Mouse (Mus musculus): ENCODE results near the gene Pde4a. TPM values are rescaled to one million over a fixed set of nuclear protein-coding genes. Genes with fewer than 3 reads are reported as not detected.
A peak's percentile ranks its signal among the peaks of the same experiment; 100 is the strongest.

Pde4a gene
- total RNA-seq, 2 experiments from 2014 or later = 86.6 to 89.3 TPM

- TF ChIP-seq CTCF (conservative IDR thresholded peaks at IDR 0.05) = peak; percentile 76
- peak overlapping the region; percentile 99 for H3K27ac ChIP-seq
- peak overlapping the region; percentile 82 for H3K4me3 ChIP-seq
- DNase-seq (ENCODE audit: low spot score in 2 of 2) = no peak
Measured at GRCm38 (mm10) chr9:21237368-21238003, 72.0 kb downstream of the Pde4a start.

DNA sequence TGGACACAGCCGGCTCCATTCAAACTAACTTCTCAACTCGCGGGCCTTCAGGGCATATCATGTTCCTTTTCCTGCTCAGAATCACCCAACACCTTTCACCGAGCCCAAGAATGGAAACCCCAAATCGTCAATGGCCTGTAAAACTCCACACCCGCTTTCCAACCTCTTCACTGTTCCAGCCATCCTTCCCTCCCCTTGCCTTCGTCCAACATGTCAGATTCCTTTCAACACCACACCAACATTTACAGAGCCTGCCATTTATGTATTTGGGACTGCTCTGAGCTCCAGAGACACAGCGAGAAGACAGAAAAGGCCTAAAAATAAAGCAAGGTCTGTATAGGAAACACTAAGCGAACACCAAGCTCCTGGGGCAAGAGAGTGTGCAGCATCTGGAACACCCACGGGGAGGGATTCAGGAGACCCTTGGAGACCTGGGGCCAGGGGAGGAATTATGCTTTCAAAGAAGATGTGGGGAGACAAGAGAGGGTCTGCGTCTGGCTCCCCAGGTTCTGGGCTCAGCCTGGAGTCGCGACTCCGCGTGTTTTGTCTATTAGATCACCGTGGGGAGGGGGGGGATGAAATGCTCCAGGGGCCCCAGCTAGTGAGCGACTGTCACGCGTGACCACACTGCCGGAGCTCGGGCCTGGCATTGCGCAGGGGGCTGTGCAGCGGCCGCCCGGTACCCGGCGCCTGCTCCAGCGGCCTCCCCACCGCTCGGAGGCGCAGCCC lies 72.7 kb downstream of the Pde4a start:
- peak overlapping the region; percentile 99 for H3K27ac ChIP-seq
- H3K4me3 ChIP-seq = peak overlapping the region; percentile 82
- no peak for TF ChIP-seq CTCF (conservative IDR thresholded peaks at IDR 0.05)
- DNase-seq (ENCODE audit: low spot score in 2 of 2) = no peak

GRCm38 (mm10) chr9:21238733-21239464 lies 73.4 kb downstream of the Pde4a start, which contains the start of gene Keap1:
Gene Keap1, minus strand, starts transcription at chr9:21239361.
- peak; percentile 45 to 66 for DNase-seq (ENCODE audit: low spot score in 2 of 2)
- H3K4me3 ChIP-seq = peak within 1 kb of the TSS; percentile 82
- peak within 1 kb of the TSS; percentile 99 for H3K27ac ChIP-seq
- TF ChIP-seq CTCF (conservative IDR thresholded peaks at IDR 0.05) = no peak; the same call in 1 of the 2 replicates

- no peak for DNase-seq (ENCODE audit: low spot score in 2 of 2)
- Histone ChIP-seq H3K4me3 (peak overlapping the region; percentile 82), H3K27ac (peak overlapping the region; percentile 99)
- no peak for TF ChIP-seq CTCF (conservative IDR thresholded peaks at IDR 0.05)
Measured at GRCm38 (mm10) chr9:21239465-21239848, 73.9 kb downstream of the Pde4a start.

DNA sequence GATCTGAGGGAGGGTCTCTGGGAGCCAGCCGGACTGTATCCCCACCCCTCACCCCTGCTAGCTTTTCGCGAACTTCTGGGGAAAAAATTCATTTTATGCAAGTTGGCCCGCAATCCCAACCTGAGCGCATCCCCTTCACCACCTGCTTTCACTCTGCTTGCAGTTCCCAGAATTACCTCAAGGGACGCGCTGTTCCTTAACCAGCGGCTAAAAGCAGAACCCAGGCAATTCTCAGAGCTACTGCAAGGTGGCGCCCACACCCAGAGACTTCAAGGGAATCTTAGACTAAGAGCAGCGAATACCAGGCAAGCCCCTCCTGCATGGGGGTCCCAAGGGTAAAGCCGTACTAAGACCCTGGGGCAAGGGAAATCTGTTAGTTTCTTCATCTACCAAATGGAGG lies 75.8 kb downstream of the Pde4a start:
- peak; percentile 98 for TF ChIP-seq CTCF (conservative IDR thresholded peaks at IDR 0.05)
- no peak overlapping the region for H3K4me3 ChIP-seq
- H3K27ac ChIP-seq = no peak overlapping the region
- DNase-seq (ENCODE audit: low spot score in 2 of 2) = peak; percentile 76 to 82

GRCm38 (mm10) chr9:21243826-21244427 lies 78.4 kb downstream of the Pde4a start:
- Histone ChIP-seq H3K27ac (peak overlapping the region; percentile 75), H3K4me3 (peak overlapping the region; percentile 57)
- no peak for DNase-seq (ENCODE audit: low spot score in 2 of 2)
- TF ChIP-seq CTCF (conservative IDR thresholded peaks at IDR 0.05) = no peak

GRCm38 (mm10) chr9:21244428-21245112 lies 79.1 kb downstream of the Pde4a start:
- DNase-seq (ENCODE audit: low spot score in 2 of 2) = no peak
- Histone ChIP-seq H3K4me3 (peak overlapping the region; percentile 57), H3K27ac (peak overlapping the region; percentile 75)
- TF ChIP-seq CTCF (conservative IDR thresholded peaks at IDR 0.05) = no peak

DNA sequence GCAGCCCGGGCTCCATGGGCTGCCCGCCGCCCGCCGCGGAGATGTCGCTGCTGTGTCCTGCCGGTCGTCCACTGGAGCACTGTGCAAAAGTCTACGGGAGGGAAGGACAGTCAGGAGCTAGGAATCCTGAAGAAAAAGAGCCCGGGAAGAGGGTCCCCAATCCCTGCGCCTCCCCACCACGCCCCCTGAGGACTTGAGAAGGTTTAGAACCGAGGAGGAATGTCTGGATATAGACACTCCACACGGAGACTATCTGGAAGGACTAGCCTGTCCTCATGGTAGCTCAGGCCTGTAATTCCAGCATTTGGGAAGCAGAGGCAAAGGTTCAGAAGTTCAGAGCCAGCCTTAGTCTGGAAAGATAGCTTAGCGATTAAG lies 79.6 kb downstream of the Pde4a start:
- no peak for DNase-seq (ENCODE audit: low spot score in 2 of 2)
- no peak for TF ChIP-seq CTCF (conservative IDR thresholded peaks at IDR 0.05)
- peak overlapping the region; percentile 57 for H3K4me3 ChIP-seq
- peak overlapping the region; percentile 75; the same call in 1 of the 2 replicates for H3K27ac ChIP-seq

- Histone ChIP-seq H3K27ac (no peak overlapping the region), H3K4me3 (no peak overlapping the region)
- no peak for DNase-seq (ENCODE audit: low spot score in 2 of 2)
- TF ChIP-seq CTCF (conservative IDR thresholded peaks at IDR 0.05) = no peak
Measured at GRCm38 (mm10) chr9:21246342-21246741, 80.8 kb downstream of the Pde4a start.

- DNase-seq (ENCODE audit: low spot score in 2 of 2) = peak in 1 of 2 experiments; percentile 25
- H3K4me3 ChIP-seq = peak within 1 kb of the TSS; percentile 27; the same call in 1 of the 2 replicates
- peak within 1 kb of the TSS; percentile 82 for H3K27ac ChIP-seq
- no peak for TF ChIP-seq CTCF (conservative IDR thresholded peaks at IDR 0.05)
Measured at GRCm38 (mm10) chr9:21248326-21248725, 82.8 kb downstream of the Pde4a start, which contains the start of gene S1pr5. Gene S1pr5, minus strand, starts transcription at chr9:21248443.

GRCm38 (mm10) chr9:21249629-21250508 lies 84.4 kb downstream of the Pde4a start:
- TF ChIP-seq CTCF (conservative IDR thresholded peaks at IDR 0.05) = no peak
- H3K27ac ChIP-seq = peak overlapping the region; percentile 82
- no peak for DNase-seq (ENCODE audit: low spot score in 2 of 2)
- no peak overlapping the region for H3K4me3 ChIP-seq
